Mouse (Mus musculus): ENCODE measurements at regions not wholly inside any gene's neighbourhood (a gene's known extent, or its start where the extent isn't known, plus 50 kb on each side); places are given as distances from the start of the nearest gene placed in this dataset.

DNA sequence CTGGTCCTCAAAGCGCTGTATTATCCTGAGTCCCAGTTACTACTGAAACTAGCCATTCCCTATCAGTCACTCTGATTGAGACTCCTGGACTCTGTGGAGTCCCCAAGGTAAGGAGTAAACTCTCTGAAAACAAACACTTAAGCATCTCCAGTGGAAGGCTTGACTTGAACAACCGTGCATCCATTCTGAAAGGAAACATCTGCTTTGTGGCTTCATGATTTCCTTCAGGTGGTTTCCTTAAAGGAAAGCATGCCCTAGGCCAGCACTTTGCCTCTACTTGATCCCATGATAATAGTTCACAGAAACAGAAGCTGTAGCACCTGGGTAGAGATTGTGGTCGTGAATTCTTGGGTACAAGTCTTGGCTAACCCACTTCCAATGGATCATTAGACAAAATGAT is 235.0 kb upstream of the Adra1b start:
- Histone ChIP-seq H3K9me3 (replicated peaks; ENCODE audit: low read length) (no peaks in the 10 kb centered on the region), H3K4me2 (ENCODE audit: insufficient read depth, low read depth, poor library complexity, severe bottlenecking) (no peak overlapping the region), H3K27ac (ENCODE audit: insufficient read depth, low read depth) (no peak overlapping the region), H3K4me3 (replicated peaks in 1 of 3; ENCODE audit: low read depth in 2 of 3, low read length in 2 of 3, poor library complexity in 1 of 3) (no peak overlapping the region), H3K27me3 (replicated peaks) (no peaks in the 10 kb centered on the region), H3K36me3 (replicated peaks in 1 of 2; ENCODE audit: control insufficient read depth in 1 of 2, insufficient read depth in 1 of 2, low read length in 1 of 2) (no peaks in the 10 kb centered on the region), H3K9ac (ENCODE audit: insufficient read depth, low read depth) (no peak overlapping the region), H3K4me1 (ENCODE audit: control insufficient read depth in 1 of 2, insufficient read depth in 2 of 2) (peaks cover 3 to 8% of the 10 kb centered on the region in 2 experiments; a peak in 1 of 4 replicates), H3K79me2 (replicated peaks; ENCODE audit: control insufficient read depth, extremely low read depth, insufficient read depth, poor library complexity, severe bottlenecking) (no peaks in the 10 kb centered on the region)
- no peak for TF ChIP-seq JUN (IDR thresholded peaks at IDR 0.05; ENCODE audit: insufficient read depth, low read depth, low read length)
- in situ Hi-C loops (cut with MboI; ENCODE audit: low pct_ligation_motif_present, low pct_unique_long_range_greater_than_20kb, low sequenced_read_pairs) (no loop called here), dilution Hi-C loops (cut with MboI; ENCODE audit: extremely low pct_ligation_motif_present, extremely low pct_unique_long_range_greater_than_20kb, low sequenced_read_pairs) (no loop called here)
- no peak for DNase-seq (ENCODE audit: extremely low read depth)

GRCm38 (mm10) chr11:44142996-44143395 is 242.0 kb upstream of the Adra1b start:
- no peaks in the 10 kb centered on the region for H3K9me3 ChIP-seq (replicated peaks; ENCODE audit: low read length)
- no peak for DNase-seq (ENCODE audit: extremely low read depth)
- H3K4me1 ChIP-seq (ENCODE audit: control insufficient read depth in 1 of 2, insufficient read depth in 2 of 2), result peaks cover 3% of the 10 kb centered on the region in 2 experiments; a peak in 1 of 4 replicates
- no peaks in the 10 kb centered on the region for H3K79me2 ChIP-seq (replicated peaks; ENCODE audit: control insufficient read depth, extremely low read depth, insufficient read depth, poor library complexity, severe bottlenecking)
- in situ Hi-C loops (cut with MboI; ENCODE audit: low pct_ligation_motif_present, low pct_unique_long_range_greater_than_20kb, low sequenced_read_pairs) (no loop called here), dilution Hi-C loops (cut with MboI; ENCODE audit: extremely low pct_ligation_motif_present, extremely low pct_unique_long_range_greater_than_20kb, low sequenced_read_pairs) (no loop called here)
- H3K27me3 ChIP-seq (replicated peaks), result no peaks in the 10 kb centered on the region
- H3K27ac ChIP-seq (ENCODE audit: insufficient read depth, low read depth), result no peak overlapping the region
- H3K9ac ChIP-seq (ENCODE audit: insufficient read depth, low read depth), result no peak overlapping the region
- no peak overlapping the region for H3K4me2 ChIP-seq (ENCODE audit: insufficient read depth, low read depth, poor library complexity, severe bottlenecking)
- TF ChIP-seq NELFE (IDR thresholded peaks at IDR 0.05; ENCODE audit: low read depth, low read length), result no peak
- no peak overlapping the region for H3K4me3 ChIP-seq (replicated peaks in 1 of 3; ENCODE audit: low read depth in 2 of 3, low read length in 2 of 3, poor library complexity in 1 of 3)
- H3K36me3 ChIP-seq (replicated peaks in 1 of 2; ENCODE audit: control insufficient read depth in 1 of 2, insufficient read depth in 1 of 2, low read length in 1 of 2), result no peaks in the 10 kb centered on the region

GRCm38 (mm10) chr11:44144477-44144876 is 243.5 kb upstream of the Adra1b start:
- H3K9me3 ChIP-seq (replicated peaks; ENCODE audit: low read length), result no peaks in the 10 kb centered on the region
- DNase-seq (ENCODE audit: extremely low read depth), result no peak
- H3K4me3 ChIP-seq (replicated peaks in 1 of 3; ENCODE audit: low read depth in 2 of 3, low read length in 2 of 3, poor library complexity in 1 of 3), result no peak overlapping the region
- H3K79me2 ChIP-seq (replicated peaks; ENCODE audit: control insufficient read depth, extremely low read depth, insufficient read depth, poor library complexity, severe bottlenecking), result no peaks in the 10 kb centered on the region
- no peak overlapping the region for H3K4me2 ChIP-seq (ENCODE audit: insufficient read depth, low read depth, poor library complexity, severe bottlenecking)
- in situ Hi-C loops (cut with MboI; ENCODE audit: low pct_ligation_motif_present, low pct_unique_long_range_greater_than_20kb, low sequenced_read_pairs) (no loop called here), dilution Hi-C loops (cut with MboI; ENCODE audit: extremely low pct_ligation_motif_present, extremely low pct_unique_long_range_greater_than_20kb, low sequenced_read_pairs) (no loop called here)
- no peaks in the 10 kb centered on the region for H3K27me3 ChIP-seq (replicated peaks)
- no peak overlapping the region for H3K27ac ChIP-seq (ENCODE audit: insufficient read depth, low read depth)
- H3K9ac ChIP-seq (ENCODE audit: insufficient read depth, low read depth), result no peak overlapping the region
- TF ChIP-seq MAFK (IDR thresholded peaks at IDR 0.05; ENCODE audit: insufficient replicate concordance, low read length) (no peak), TCF12 (IDR thresholded peaks at IDR 0.05; ENCODE audit: low read depth, low read length) (no peak), CHD2 (IDR thresholded peaks at IDR 0.05; ENCODE audit: low read length) (no peak), ETS1 (conservative IDR thresholded peaks at IDR 0.05; ENCODE audit: low read depth, low read length) (no peak), NELFE (IDR thresholded peaks at IDR 0.05; ENCODE audit: low read depth, low read length) (no peak), ZC3H11A (IDR thresholded peaks at IDR 0.05; ENCODE audit: low read depth, low read length) (no peak)
- H3K4me1 ChIP-seq (ENCODE audit: control insufficient read depth in 1 of 2, insufficient read depth in 2 of 2), result no peaks in the 10 kb centered on the region
- H3K36me3 ChIP-seq (replicated peaks in 1 of 2; ENCODE audit: control insufficient read depth in 1 of 2, insufficient read depth in 1 of 2, low read length in 1 of 2), result no peaks in the 10 kb centered on the region

- Histone ChIP-seq H3K27ac (ENCODE audit: insufficient read depth, low read depth) (no peak overlapping the region), H3K4me3 (replicated peaks in 1 of 3; ENCODE audit: low read depth in 2 of 3, low read length in 2 of 3, poor library complexity in 1 of 3) (no peak overlapping the region), H3K9me3 (replicated peaks; ENCODE audit: low read length) (no peaks in the 10 kb centered on the region), H3K27me3 (replicated peaks) (no peaks in the 10 kb centered on the region), H3K4me2 (ENCODE audit: insufficient read depth, low read depth, poor library complexity, severe bottlenecking) (no peak overlapping the region), H3K9ac (ENCODE audit: insufficient read depth, low read depth) (no peak overlapping the region), H3K79me2 (replicated peaks; ENCODE audit: control insufficient read depth, extremely low read depth, insufficient read depth, poor library complexity, severe bottlenecking) (no peaks in the 10 kb centered on the region), H3K36me3 (replicated peaks in 1 of 2; ENCODE audit: control insufficient read depth in 1 of 2, insufficient read depth in 1 of 2, low read length in 1 of 2) (no peaks in the 10 kb centered on the region), H3K4me1 (ENCODE audit: control insufficient read depth in 1 of 2, insufficient read depth in 2 of 2) (no peaks in the 10 kb centered on the region)
- DNase-seq (ENCODE audit: extremely low read depth), result no peak
- dilution Hi-C loops (cut with MboI; ENCODE audit: extremely low pct_ligation_motif_present, extremely low pct_unique_long_range_greater_than_20kb, low sequenced_read_pairs), result no loop called here
- in situ Hi-C loops (cut with MboI; ENCODE audit: low pct_ligation_motif_present, low pct_unique_long_range_greater_than_20kb, low sequenced_read_pairs), result no loop called here
- TF ChIP-seq E2F4 (IDR thresholded peaks at IDR 0.05; ENCODE audit: insufficient replicate concordance, low read depth, low read length) (no peak), HCFC1 (IDR thresholded peaks at IDR 0.05; ENCODE audit: low read depth, low read length) (no peak), EP300 (IDR thresholded peaks at IDR 0.05; ENCODE audit: low read length) (no peak), ZNF384 (IDR thresholded peaks at IDR 0.05; ENCODE audit: low read depth, low read length) (no peak), KAT2A (IDR thresholded peaks at IDR 0.05; ENCODE audit: insufficient replicate concordance, low read length) (no peak), NELFE (IDR thresholded peaks at IDR 0.05; ENCODE audit: low read depth, low read length) (no peak), ZMIZ1 (IDR thresholded peaks at IDR 0.05; ENCODE audit: low read depth, low read length) (no peak), ZC3H11A (IDR thresholded peaks at IDR 0.05; ENCODE audit: low read depth, low read length) (no peak), CTCF (conservative IDR thresholded peaks at IDR 0.05 in 1 of 2, IDR thresholded peaks at IDR 0.05 in 1 of 2; ENCODE audit: low read depth in 2 of 2, low read length in 2 of 2) (no peak), USF2 (conservative IDR thresholded peaks at IDR 0.05; ENCODE audit: low read depth, low read length) (no peak), MAZ (IDR thresholded peaks at IDR 0.05; ENCODE audit: low read depth, low read length) (no peak), JUN (IDR thresholded peaks at IDR 0.05; ENCODE audit: insufficient read depth, low read depth, low read length) (no peak), MAX (IDR thresholded peaks at IDR 0.05; ENCODE audit: low read length) (no peak), BHLHE40 (IDR thresholded peaks at IDR 0.05; ENCODE audit: low read depth, low read length) (no peak), RAD21 (IDR thresholded peaks at IDR 0.05; ENCODE audit: low read depth, low read length) (no peak), IRF4 (IDR thresholded peaks at IDR 0.05; ENCODE audit: low read depth, low read length) (no peak)
Measured at GRCm38 (mm10) chr11:44146419-44146818, 245.4 kb upstream of the Adra1b start.

All from CH12.LX (cell line).